Mouse (Mus musculus) adrenal gland, adult 8-10 months (tissue): ENCODE measurements around the gene Rnf181. TPM values are rescaled to one million over a fixed set of nuclear protein-coding genes. Genes with fewer than 3 reads are reported as not detected.

Experiments
- DNase-seq: peaks from one replicate; pipeline ENCODE4 v3.0.0; 2022
- total RNA-seq, 4 experiments: library from RNA; stranded (reverse); gene quantifications; 2 replicates each; pipeline ENCODE4 v1.2.4; 2022

Gene Rnf181
- total RNA-seq = 100 to 1,000 TPM; 330 to 558 (median 451) TPM

DNA sequence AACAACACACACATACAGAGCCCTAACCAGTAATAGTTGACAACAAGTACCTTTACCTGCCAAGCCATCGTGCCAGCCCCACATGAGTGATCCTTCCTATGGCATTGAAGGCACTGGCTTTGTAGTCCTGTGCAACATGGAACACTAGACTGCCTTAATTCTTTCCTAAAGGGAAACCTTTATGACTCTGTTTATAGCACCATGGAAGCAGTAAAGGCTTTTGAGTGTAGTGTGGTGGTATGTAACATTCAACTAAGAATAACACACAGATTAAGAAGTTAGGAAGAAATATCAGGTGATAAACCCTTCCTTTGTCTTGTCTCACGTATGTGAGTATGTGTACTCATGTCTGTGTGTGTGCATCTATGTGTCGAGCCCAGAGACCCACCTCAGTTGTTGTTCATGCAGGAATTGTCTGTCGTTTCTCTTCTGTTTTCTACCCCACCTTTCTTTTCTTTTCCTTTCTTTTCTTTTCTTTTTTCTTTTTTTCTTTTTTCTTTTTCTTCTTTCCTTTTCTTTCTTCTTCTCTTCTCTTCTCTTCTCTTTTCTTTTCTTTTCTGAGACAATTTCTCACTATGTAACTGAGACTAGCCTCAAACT lies at the start of gene Rnf181:
Gene Rnf181 (minus strand): TSS at position 113 of the 600 bp plus-strand sequence.
- no peak for DNase-seq

DNA sequence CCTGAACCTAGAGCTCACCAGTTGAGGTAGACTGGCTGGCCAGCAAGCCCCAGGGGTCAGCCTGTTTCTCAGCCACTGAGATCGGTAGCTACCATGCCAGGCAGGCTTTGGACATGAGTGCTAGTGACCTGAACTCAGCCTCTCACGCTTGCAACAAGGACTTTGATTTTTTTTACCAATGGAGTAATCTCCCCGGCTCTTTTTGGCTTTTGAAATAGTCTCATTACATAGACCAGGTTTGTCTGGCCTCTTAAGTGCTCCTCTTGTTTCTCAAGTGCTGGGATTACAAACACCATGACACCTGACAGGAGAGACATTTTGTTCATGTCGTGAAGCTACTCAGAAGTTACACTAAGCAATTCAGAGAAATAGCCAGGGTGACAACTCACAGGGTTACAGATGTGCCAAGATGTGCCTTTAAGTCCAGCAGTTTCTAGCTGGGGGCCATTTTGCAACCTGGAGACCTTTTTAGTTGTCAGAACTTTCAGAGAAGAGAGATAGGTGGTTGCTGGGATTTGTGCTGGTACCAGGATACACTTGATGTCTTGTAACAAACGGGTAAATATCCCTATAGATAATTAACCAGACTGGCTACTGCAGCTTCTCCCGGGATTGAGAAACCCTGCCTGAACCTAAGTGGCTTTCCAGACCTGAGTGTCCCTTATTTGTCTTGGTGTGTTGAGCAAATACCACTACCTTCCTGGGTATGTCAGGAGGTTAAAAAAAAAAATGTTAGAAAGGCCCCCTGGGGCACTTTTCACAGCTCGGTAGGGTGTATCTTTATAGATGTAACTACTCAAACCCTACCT lies 49.4 kb upstream of the Rnf181 start:
- DNase-seq = no peak

DNA sequence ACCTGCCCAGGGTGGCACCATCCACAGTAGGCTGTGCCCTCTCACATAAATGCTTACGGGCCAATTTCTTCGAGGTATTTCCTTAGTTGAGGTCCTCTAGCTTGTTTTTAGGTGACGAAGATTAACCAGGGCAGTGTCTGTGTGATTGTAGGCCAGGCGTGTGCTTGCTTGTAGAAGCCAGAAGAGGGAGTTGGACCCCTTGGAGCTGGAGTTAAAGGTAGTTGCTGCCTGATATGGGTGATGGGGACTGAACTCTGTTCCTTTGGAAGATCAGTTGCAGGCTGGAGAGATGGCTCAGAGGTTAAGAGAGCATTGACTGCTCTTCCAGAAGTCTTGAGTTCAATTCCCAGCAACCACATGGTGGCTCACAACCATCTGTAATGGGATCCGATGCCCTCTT lies 48.4 kb upstream of the Rnf181 start:
- no peak for DNase-seq

DNA sequence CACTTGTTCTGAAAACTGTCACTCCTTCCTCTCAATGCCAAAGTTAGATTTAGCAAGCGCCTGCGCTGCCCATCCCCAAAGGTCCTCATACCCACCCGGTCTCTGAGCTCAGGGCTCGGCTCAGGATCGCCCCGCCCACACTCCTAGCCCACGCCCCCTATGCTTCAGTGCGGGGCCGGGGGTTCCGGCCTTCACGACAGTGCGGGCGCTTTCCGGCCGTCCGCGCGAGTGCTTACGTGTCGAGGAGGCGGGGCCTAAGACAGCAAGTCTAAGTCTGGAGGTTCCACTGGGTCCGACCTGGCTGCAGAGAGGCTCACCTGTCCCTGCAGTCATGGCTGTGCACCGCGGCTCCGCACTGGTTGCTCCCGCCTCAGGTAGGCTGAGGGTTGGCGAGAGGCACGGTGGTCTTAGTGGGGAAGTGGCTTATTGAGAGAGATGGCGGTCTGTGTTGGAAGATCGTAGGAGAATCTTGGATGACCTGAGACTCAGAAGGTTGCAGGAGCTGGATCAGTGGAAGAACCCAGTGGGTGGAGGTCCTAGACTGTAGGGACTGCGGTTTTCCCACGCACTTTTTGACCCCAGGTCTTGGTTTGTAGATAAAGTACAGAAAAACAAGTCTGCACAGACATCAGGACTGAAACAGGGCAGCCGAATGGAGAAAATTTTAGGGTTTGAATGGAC lies 47.5 kb upstream of the Rnf181 start, which contains the start of gene Ggcx:
Gene Ggcx (plus strand): TSS at position 233 of the 681 bp plus-strand sequence.
- DNase-seq = peak; percentile 94

DNA sequence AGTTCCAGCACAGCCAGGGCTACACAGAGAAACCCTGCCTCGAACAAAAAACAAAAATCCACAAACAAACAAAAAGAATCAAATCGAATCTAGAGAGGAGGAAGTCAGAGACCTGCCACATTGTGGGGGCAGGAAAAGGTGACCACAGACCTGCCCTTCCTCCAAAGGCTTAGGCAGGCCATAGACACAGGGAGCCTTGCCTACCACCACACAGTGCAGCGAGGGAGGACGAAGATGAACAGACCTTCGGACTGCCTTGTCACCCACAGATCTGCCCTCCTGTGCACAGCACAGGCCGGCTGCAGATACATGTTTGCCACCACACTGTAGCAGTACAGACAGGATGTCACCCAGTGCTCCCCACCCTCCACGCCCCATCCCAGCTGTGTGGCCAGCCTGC lies 43.8 kb upstream of the Rnf181 start:
- no peak for DNase-seq

DNA sequence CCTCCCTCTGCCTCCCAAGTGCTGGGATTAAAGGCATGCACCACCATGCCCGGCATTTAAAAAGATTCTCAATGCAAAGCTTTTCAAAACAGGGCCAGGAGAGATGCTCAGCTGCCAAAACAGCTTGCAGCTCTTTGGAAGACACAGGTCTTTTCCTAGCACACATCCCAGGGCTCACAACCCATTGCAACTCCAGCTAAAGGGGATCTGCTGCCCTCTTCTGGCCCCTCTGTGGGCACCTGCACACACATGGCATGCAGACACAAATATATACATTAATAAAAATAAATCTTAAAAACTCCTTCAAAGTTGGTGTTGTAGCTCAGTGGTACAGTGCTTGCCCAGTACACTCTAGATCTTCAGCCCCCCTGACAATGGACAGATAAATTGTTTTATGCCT lies 43.2 kb upstream of the Rnf181 start:
- no peak for DNase-seq

DNA sequence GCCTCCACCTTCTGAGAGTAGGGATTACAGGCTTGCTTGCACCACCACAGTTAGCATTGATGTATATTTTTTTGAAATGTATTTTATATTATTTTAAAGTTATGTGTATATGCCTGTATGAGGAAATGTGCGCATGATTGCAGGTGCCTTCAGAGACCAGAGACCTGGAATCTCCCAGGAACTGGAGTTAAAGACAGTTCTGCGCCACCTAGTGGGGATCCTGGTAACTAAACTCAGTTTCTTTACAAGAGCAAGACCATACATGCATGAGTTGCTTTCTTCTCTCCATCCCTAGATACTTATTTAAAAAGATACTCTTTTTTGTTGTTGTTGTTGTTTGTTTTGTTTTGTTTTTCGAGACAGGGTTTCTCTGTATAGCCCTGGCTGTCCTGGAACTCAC lies 42.8 kb upstream of the Rnf181 start:
- no peak for DNase-seq

DNA sequence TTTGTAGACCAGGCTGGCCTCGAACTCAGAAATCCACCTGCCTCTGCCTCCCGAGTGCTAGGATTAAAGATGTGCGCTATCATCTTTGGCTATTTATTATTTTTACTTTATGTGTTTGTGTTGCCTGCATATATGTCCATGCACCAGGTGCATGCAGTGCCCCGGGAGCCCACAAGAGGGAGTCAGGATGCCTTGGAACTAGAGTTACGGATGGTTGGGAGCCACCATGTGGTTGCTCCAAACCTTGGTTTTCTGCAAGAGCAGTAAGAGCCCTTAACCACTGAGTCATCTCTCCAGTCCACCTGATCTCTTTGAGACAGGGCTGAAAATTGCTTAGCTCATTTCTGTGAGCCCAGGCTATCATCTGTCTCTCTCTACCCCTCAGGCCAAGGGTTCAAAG lies 40.4 kb upstream of the Rnf181 start:
- DNase-seq = peak; percentile 78

DNA sequence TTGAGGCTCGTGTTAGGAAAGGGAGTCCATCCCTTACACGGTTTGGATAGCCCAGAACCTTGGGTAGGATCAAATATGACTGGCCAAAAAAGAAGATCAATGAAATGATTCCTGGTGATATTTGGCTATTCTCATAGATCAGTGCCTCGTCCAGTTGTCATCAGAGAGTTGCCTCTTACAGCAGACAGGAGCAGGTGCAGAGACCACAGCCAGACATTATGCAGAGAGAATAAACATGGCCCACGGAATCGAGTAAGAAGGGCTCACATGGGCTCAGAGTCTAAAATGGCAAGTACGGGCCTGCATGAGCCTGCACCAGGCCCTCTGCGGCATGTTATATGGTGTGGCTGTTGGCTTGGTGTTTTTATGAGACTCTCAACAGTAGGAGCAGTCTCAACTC lies 38.6 kb upstream of the Rnf181 start:
- DNase-seq = no peak

DNA sequence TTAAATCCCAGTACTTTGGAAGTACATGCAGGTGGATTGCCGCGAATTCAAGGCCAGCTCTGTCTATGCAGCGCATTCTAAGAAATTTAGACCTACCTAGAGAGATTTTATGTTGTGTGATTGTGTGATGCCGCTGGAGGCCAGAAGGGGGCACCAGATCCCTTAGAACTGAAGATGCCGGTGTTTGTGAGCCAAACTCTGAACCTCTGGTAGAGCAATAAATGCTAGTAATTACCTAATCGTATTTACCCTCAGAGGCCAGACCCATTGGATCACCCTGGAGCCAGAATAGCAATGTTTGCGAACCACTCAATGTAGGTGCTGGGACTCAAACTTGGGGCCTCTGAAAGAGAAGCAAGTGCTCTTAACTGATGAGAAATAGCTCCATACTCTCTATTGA lies 35.1 kb upstream of the Rnf181 start:
- DNase-seq = peak; percentile 58

DNA sequence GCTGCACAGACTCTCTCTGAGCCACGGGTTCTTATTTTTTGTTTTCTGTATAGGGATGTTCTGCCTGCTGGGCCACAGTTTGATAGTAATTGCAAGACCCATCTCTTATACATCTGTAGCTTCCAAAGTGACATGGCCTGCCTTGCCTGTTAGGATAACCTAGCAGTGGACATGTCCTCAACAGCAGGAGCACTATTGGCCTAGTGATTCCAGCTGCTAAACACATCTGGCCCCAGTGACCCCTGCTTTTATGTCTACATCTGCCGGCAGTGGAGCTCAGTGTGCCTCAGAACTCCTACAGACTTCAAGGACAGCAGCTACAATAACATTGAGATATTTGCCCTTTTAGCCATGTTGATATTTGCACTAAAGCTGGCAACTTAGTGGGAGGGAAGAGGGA lies 33.2 kb upstream of the Rnf181 start:
- no peak for DNase-seq

DNA sequence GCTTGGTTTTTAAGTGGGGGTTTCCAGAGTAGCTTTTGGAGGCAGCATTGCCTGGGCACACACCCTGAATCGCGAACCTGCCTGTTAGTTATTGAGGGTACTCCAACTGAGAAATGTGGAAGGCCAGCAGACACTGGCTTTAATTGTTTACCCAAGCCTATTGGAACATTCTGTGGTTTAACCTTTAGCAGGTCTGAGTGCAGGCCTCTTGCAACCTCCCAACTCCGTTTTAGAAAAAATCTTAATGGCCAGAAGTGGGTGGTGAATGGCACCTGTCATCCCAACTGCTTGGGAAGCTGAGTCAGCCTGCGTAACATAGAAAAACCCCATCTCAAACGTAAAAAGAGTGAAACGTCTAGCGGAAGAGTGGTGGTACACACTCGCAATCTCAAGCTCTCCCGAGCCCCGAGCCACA lies 30.1 kb upstream of the Rnf181 start:
- DNase-seq = no peak

DNA sequence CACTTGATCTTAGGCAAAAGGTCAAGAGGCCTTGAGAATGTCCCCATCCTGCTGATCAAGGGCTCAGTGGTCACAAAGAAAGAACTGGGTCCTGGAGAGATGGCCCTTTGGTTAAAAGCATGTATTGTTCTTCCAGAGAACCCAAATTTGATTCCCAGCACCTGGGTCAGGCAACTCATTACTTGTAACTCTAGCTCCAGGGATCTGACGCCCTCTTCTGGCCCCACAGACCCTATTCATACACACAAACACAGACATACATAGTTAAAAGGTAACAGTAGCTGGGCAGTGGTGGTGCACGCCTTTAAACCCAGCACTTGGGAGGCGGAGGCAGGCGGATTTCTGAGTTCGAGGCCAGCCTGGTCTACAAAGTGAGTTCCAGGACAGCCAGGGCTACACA lies 25.6 kb upstream of the Rnf181 start:
- no peak for DNase-seq

DNA sequence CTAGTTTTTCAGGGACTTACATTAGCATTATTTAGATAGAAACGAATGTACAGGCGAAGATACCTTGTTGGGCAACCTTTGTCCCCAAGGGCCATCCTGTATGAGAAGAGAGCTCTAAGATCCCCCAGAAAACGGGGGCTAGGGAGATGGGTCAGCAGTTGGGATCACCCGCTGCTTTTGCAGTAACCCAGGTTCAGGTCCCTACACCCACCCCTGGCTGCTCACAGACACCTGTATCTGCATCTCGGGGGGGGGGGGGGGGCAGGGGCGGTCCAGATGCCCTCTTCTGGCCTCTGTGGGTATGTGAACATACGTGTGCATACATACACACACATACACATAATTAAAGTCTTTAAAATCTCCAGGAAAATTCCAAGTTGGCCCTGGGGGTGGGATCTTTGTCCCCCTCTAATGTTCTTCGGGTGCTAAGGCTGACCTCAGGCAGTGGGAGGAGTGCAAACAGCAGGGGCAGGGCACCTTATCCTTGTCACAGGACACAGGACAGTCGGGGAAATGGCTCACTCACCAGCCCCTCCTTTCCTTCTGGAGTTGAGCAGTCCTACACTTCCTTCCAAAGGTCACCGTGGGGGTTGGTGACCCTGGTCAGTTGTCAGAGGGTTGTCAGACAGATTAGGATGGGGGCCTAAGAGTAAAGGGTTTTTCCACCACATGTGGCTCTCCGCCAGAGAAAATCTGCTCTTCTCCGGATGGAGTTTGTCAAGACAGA lies 24.2 kb upstream of the Rnf181 start:
- peak; percentile 88 for DNase-seq

DNA sequence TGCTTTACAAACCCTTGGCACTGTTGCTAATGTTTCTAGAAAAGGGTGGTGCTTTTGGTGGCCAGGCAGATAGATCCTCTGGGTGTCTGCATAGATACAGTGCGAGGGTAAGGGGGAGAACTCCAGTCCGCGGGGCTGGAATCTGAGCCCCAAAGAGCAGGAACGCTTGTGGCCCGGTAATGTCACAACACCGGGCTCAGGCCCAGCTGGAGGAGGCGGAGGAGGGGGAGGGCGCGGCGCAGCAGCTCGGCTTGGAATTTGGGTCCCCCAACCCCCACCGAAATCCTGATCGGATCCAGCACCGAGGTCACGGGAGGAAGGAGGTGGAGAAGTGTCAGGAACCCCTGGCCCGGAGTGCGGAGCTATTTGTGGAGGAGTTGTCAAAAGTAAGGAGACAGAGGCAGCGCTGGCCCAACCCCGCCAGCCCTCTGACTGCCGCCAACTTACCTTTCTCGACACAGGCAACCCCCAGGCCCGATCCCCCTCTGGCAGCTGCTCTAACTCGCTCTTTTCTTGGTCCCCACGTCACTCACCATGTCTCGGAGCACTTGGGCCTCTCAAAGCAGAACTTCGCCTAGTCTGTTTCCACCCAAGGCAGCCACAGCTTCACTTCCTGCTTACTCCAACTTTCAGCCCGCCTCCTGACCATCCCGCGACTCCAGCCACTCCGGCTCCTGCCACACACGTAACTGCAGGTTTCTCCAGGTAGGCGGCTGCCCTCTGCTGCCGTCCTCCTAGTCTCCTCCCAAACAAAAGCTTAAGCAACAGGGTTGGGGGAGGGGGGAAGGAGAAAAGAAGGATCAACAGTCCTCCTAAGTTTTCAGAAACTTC lies 23.4 kb upstream of the Rnf181 start, which contains the start of gene Vamp8:
Gene Vamp8 (minus strand): TSS at position 763 of the 831 bp plus-strand sequence.
- DNase-seq = peak; percentile 85

DNA sequence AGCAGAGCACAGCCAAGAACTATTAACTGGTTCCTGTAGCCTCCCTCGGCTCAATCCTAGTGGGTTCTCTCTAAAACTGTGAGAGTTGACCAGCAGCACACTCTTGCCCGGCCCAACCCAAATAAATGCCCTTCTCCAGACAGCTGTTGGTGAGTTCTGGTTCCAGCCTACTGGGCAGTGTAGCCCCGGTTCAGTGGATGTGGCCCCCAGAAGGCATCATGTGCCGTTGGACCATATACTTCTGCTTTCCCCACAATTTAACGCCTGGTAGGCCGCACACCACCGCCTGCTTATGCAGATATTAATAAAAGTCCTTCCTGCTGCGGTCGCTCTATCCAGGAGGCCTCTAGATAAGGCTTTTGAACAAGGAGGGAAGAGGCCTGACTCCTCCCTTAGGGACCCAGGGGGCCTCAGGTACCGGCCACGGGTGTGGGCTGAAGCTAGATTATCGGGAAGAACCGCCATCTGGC lies 22.8 kb upstream of the Rnf181 start:
- no peak for DNase-seq

DNA sequence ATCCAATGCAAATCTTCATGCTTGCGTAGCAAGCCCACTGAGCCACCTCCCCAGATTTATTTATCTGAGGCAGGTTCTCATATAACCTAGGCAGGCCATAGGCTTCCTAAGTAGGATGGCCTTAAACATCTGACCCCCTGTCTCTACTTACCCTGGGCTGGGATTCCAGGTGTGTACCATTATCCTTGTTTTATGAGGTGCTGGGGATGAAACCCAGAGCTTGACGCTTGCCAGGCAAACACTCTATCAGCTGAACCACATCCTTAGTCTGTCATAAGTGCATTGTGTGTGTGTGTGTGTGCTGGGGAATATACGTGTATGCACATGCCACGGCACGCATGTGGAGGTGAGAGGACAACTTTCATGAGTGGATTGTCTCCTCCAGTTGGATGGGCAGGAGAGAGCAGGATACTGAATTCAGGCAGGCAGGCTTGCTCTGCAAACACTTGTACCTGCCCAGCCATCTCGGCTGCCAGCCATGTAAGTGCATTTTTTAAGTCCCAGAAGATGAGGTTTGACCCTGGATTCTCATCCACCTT lies 22.1 kb upstream of the Rnf181 start:
- no peak for DNase-seq

DNA sequence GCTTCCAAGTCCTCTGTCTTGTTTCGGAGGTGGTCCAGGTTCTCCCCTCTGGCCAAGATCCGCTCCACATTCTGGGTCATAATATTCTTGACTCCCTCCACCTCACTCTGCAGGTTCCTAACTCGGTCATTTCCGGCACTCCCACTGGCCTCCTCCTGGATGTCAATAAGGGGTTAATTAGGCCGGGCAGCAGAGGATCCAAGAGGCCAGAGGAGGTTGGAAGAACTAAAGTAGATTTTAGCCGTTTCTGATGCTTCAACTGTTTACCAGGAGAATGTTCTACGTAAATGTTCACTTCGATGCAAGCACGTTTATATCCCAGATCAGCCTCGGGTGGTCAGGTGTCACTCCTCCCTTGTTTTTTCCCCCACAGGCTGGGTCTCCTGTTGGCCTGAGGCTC lies 21.5 kb upstream of the Rnf181 start:
- DNase-seq = no peak

DNA sequence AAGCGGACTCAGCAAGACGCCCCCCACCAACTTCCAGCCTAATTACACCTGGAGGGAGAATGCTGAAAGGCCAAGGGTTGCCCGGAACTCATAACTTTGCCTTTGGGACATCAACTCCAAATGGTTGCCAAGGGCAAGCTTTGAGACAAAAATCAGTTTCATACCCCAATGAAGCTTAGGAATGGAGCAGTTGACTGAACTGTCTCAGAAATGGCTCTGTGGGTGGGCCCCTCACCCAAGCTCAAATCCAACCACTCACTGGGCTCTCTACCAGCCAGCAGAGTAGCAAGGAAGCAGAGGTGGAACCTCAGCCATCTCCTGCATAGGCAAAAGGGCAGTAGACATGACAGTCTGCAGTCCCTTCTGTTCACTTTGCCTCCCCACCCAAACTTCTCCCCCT lies 21.1 kb upstream of the Rnf181 start:
- no peak for DNase-seq

DNA sequence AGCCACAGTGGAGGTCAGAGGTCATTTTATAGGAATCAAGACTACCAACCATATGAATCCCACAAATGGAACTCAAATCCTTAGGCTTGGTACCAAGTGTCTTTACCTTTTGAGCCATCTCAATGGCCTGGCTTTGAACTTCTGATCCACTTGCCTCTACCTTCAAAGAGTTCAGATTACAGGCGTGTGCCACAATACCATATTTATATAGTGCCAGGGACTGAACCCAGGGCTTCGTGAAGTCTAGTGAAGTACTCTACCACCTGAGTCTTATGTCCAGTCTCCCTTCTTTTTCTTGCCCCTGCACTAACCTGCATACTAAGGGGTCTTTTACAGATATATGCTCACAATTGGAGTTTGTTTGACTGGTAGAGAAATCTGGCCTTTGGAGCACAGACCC lies 19.8 kb upstream of the Rnf181 start:
- DNase-seq = no peak

DNA sequence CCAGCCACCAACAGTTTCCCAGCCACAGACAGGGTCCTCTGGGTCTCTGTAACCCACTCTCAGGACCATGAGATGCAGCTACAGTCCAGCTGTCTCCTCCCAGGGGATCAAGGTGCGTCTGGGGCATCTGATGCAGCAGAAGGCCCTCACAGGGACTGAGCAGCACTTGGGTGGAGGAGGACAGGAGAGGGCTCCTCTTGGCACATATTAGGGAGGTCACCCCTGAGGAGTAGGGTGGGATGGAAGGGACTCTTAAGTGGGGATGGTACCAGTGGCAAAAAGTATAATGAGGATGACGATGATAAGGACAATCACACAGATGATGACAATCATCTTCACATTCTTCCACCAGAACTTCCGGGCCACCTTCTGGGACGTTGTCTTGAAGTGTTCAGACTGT lies 18.5 kb upstream of the Rnf181 start:
- DNase-seq = no peak

DNA sequence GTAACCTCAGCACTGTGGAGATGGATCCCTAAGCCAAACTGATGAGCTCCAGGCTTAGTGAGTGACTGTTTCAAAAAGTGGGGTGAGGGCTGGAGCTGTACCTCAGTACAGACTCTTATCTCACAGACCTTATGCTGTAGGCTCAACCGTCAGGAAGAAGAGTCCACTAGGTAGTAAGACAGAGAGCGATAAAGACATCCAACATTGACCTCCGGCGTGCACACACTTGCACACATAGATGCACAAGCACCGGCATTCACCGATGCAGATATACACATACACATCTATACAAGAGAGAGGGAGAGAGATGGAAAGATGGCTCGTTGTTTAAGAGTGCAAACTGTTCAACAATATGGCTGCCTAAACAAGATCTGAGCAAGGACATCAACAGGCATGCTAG lies 17.2 kb upstream of the Rnf181 start:
- DNase-seq = no peak
